Mouse (Mus musculus) embryonic fibroblast, embryonic 13.5 days (primary cell): ENCODE data around the gene Eprs.

Experiments
- CTCF ChIP-seq: IDR thresholded peaks from 2 replicates; pipeline ENCODE4 v1.5.1; 2011; ENCODE audit warnings: mild to moderate bottlenecking, control low read depth, low read length, moderate library complexity, borderline replicate concordance; ENCODE audit not compliant: insufficient read depth
- POLR2A ChIP-seq: IDR thresholded peaks from 2 replicates; pipeline ENCODE4 v1.6.1; 2011; ENCODE audit warnings: low read depth, mild to moderate bottlenecking, control low read depth, low read length, moderate library complexity

DNA sequence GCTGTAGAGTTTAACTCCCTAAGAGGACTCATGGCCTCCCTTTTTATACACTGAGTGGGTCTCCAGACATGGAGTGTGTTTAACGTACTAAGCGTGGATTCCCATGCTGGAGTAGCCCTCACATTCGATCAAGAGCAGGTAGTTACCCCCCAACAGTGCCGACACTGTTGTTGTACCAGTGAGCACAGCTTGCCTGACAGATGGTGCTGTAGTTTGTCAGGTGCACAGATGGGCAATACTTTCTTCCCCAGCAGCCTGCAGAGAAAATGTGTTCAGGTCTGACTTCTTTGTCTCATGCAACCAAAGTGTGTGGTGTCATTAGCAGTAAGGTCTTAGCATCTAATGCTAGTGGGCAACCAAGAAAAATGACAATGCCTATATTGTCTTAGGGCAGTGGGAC, 20.4 kb upstream of the Eprs start:
- TF ChIP-seq CTCF (no peak), POLR2A (no peak)
